Mouse (Mus musculus) ovary, adult 10 weeks (tissue): ENCODE results near the gene 2310022B05Rik. TPM values are rescaled to one million over a fixed set of nuclear protein-coding genes. Genes with fewer than 3 reads are reported as not detected.

Source experiments
- polyA plus RNA-seq: library from polyadenylated mRNA; stranded (reverse); fragments of 350-450 nt; fragmentation: Illumina TruSeq; extraction: RNeasy Lipid Tissue Mini Kit (QIAGEN cat#74804); gene quantifications from one replicate; pipeline ENCODE4 v1.2.3, GENCODE M21; 2014

2310022B05Rik gene
- 21.7 TPM for polyA plus RNA-seq

DNA sequence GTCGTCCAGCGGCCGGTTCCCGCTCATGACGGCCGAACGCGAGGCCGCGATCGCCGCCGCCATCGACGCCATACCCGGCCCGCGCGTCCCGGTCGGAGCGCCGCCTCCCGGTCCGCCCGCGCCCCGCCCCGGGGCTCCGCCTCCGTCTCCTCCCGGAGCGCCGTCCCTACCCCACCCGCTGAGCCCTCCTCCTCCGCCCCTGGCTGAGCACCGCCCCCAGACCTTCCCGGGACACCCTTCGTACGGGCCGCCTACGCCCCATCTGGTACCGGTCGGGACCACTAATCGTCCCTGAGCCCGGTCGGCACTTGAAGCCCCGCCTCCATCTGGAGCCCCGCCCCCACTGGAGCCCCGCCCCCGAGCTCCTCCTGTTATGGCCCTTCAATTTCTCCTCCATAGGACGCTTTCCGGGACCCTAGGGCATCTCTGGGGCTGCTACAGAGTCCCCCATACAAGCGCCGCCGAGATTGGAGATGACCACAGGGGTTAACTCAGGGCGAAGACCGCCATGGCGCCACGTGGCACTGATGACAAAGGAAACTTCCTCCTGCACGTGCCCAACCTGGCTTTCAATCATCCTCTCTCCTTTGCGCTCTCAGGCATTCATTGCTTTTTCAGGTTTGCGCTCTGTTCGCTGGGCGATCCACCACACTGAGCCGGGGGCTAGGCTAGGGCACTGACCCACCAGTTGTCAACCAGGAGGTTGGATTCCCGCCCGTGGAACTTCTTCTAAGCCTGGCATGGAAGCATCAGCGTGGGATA lies at the start of gene 2310022B05Rik:
Gene 2310022B05Rik, minus strand, starts transcription at position 258 of the 762 bp plus-strand sequence.

Other genes with a start within 250 kb of the 2310022B05Rik start
- gene Pgbd5, start 223.7 kb downstream of the 2310022B05Rik start, polyA plus RNA-seq: 7.8 TPM
- 18.6 TPM for gene Cog2, start 142.6 kb downstream of the 2310022B05Rik start, polyA plus RNA-seq
- gene Agt, start 93.7 kb downstream of the 2310022B05Rik start, polyA plus RNA-seq: 9.4 TPM
- gene Capn9, start 87.3 kb downstream of the 2310022B05Rik start, polyA plus RNA-seq: not detected
- gene Ttc13, start 58.6 kb upstream of the 2310022B05Rik start, polyA plus RNA-seq: 34.7 TPM
- 2.0 TPM for gene Arv1, start 58.8 kb upstream of the 2310022B05Rik start, polyA plus RNA-seq
- not detected for gene Fam89a, start 88.5 kb upstream of the 2310022B05Rik start, polyA plus RNA-seq
- gene Trim67, start 129.7 kb upstream of the 2310022B05Rik start, polyA plus RNA-seq: not detected
- 63.7 TPM for gene Gnpat, start 199.7 kb upstream of the 2310022B05Rik start, polyA plus RNA-seq
- 34.8 TPM for gene 2810004N23Rik, start 199.8 kb upstream of the 2310022B05Rik start, polyA plus RNA-seq
- 12.6 TPM for gene Exoc8, start 234.3 kb upstream of the 2310022B05Rik start, polyA plus RNA-seq
- gene Sprtn, start 234.5 kb upstream of the 2310022B05Rik start, polyA plus RNA-seq: 21.3 TPM